Mouse (Mus musculus) bone marrow, adult 2 months (tissue): ENCODE data around the gene Ears2. TPM values are rescaled to one million over a fixed set of nuclear protein-coding genes. Genes with fewer than 3 reads are reported as not detected.

ENCODE experiments used
- H3K27ac ChIP-seq: fragments of 200-500 bp; 2 replicates; pipeline ENCODE4 v1.5.1; 2012; ENCODE audit warnings: low read depth, mild to moderate bottlenecking, control low read depth, inconsistent platforms, low read length; ENCODE audit not compliant: control insufficient read depth, poor library complexity, insufficient read depth
- H3K4me1 ChIP-seq: fragments of 200-500 bp; 2 replicates; pipeline ENCODE4 v1.6.1; 2011; ENCODE audit warnings: low read length; ENCODE audit not compliant: control insufficient read depth, insufficient read depth
- H3K4me3 ChIP-seq: fragments of 200-500 bp; replicated peaks from 2 replicates; pipeline ENCODE3; 2011; ENCODE audit warnings: mild to moderate bottlenecking, low read depth, low read length, control low read depth; ENCODE audit not compliant: control insufficient read depth
- CTCF ChIP-seq: fragments of 200-500 bp; IDR thresholded peaks from 2 replicates; pipeline ENCODE4 v1.5.1; 2011; ENCODE audit warnings: low read length, control low read depth; ENCODE audit not compliant: control insufficient read depth, insufficient read depth
- POLR2A ChIP-seq: fragments of 200-500 bp; IDR thresholded peaks from 2 replicates; pipeline ENCODE4 v1.6.1; 2011; ENCODE audit warnings: low read depth, mild to moderate bottlenecking, control low read depth, low read length, borderline replicate concordance; ENCODE audit not compliant: control insufficient read depth
- WGBS: fragments of 180-500 bp; shearing (Covaris S2); methylation state at CpG from one replicate; pipeline ENCODE4 v1.1.7; 2018; 5-methylcytosine and 5-hydroxymethylcytosine counted together
- polyA plus RNA-seq: library from polyadenylated mRNA; stranded (reverse); fragments of >200 nt; gene quantifications from 2 replicates; pipeline ENCODE4 v1.2.4, GENCODE M21; 2011; ENCODE audit warnings: low replicate concordance; ENCODE audit not compliant: missing spikeins, insufficient read depth, insufficient read length

The Ears2 gene
- polyA plus RNA-seq, 1 experiment: 2.3 TPM

DNA sequence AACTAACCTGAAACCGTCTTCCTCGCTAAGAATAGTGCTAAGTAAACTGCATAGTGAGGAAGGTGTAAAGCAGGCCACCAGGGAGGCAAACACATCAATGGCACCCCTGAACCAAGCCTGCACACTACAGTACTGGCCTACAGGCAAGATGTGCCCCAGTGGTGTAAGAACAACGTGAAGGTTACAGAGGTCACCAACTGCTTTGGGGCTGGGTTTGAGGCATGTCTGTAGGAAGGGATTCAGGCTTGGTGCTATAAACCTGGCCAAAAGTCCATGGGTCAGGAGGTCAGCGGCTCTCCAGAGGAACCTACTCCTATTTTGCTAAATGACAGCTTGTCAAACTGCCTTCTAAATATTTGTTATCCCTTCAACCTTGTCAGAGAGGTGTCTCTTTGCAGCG is 10.4 kb downstream of the Ears2 start:
- Histone ChIP-seq H3K4me3 (no peak overlapping the region), H3K4me1 (no peaks in the 10 kb centered on the region), H3K27ac (no peak overlapping the region)
- 84% methylated on average over 5 of the region's 5 CpGs for WGBS
- TF ChIP-seq CTCF: no peak
- TF ChIP-seq POLR2A: no peak

DNA sequence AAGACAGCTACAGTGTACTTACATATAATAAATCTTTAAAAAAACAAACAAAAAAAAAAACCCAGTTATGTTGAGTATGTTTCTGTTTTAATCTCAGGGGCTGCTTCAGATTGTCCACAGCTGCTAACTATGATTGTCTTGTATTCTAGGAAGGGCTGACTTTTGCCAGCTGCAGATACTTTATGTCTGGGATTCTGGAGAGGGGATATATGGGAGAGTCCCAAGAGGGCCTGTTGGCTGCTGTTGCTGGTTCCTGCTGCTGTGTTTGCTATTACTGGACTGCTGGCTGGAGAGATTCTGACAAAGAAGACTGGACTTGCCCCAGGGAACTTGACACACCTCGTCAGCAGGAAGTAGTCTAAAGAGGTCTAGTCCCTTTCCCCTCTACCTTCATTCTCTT is 16.2 kb downstream of the Ears2 start:
- no peaks in the 10 kb centered on the region; the same call in 1 of the 2 replicates for H3K4me1 ChIP-seq
- H3K4me3 ChIP-seq: no peak overlapping the region
- TF ChIP-seq POLR2A (no peak), CTCF (no peak)
- WGBS: 71% methylated on average over 1 of the region's 1 CpGs
- no peak overlapping the region for H3K27ac ChIP-seq

DNA sequence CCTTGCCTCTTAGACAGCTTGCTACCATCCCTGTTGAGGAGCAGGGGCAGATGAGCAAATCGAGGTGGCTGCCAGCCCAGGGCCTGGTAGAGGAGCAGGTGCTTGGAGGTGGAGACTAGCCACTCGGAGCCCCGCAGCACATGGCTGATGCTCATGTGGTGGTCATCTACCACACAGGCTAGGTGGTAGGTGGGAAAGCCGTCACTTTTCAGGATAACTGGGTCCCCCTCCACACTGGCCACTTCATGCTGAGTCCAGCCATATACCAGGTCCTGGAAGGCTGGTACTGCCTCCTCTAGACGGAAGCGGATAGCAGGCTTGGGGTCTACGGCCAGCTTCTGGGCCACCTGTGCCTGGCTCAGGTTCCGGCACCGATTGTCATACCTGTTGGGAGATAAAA is 18.9 kb downstream of the Ears2 start:
- Histone ChIP-seq H3K4me1 (no peaks in the 10 kb centered on the region; the same call in 1 of the 2 replicates), H3K4me3 (no peak overlapping the region), H3K27ac (no peak overlapping the region)
- TF ChIP-seq CTCF: no peak
- no peak for TF ChIP-seq POLR2A
- 90% methylated on average over 9 of the region's 9 CpGs for WGBS

DNA sequence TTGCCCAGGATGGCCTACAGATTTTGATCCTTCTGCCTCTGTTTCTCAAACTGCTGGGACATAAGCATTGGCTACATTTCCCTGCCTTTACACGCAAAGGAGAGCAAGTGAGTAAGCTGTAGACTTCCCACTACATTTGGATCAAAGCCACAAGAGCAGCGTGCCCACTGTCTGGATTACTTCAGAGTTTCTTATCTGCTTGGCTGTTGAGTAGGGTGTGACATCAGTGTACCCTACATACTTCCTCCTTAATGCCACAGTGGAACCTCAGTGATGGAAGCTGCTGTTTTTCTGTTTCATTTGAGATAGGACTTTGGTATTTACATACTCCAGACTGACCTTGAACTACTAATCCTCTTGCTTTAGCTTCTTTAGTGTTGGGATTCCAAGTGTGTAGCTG is 20.2 kb downstream of the Ears2 start:
- TF ChIP-seq CTCF (no peak), POLR2A (no peak)
- Histone ChIP-seq H3K4me3 (no peak overlapping the region), H3K27ac (no peak overlapping the region), H3K4me1 (no peaks in the 10 kb centered on the region; the same call in 1 of the 2 replicates)
- WGBS: 17% methylated on average over 2 of the region's 2 CpGs

DNA sequence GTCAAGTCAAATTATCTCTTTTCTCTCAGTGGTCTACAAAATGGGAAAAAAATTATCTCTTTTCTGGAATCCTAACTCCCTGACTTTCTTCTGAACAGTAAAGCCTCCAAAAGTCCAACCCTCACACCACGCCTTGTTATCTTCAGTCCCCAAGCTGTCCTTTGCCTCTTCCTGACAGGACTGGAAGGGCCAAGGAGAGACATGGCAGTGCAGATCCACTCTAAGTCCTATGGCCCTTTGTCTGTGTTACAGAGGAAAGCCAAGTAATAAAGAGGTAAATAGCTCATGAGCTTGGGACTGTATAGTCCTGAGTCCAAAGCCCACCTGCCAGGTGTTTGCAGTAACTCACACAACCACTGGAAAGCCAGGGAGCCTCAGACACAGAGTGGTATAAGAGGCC is 21.4 kb downstream of the Ears2 start:
- 63% methylated on average over 1 of the region's 1 CpGs for WGBS
- Histone ChIP-seq H3K4me3 (no peak overlapping the region), H3K27ac (no peak overlapping the region), H3K4me1 (no peaks in the 10 kb centered on the region; the same call in 1 of the 2 replicates)
- TF ChIP-seq CTCF: no peak
- no peak for TF ChIP-seq POLR2A

DNA sequence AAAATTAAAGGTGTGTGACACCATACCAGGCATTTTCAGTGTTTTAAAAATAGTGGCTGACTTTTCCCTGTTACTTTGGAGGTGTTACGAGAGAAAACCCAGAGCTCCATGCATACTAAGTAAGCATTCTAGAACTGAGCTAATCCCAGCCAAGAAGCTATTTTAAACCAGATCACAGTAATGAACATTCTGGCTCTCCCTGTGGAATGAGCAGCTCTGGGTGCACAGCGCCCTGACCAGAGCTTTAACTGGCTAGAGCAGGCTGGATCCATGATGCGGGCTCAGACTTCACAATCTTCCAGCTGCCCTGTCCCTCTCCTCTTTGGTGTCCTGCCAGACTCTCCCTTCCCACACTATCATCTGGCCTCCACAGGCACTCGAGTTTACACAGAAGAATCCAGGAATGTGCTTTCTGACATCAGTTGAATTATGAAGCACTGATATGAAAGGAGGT is 21.9 kb downstream of the Ears2 start:
- TF ChIP-seq CTCF (no peak), POLR2A (no peak)
- Histone ChIP-seq H3K4me1 (no peaks in the 10 kb centered on the region; the same call in 1 of the 2 replicates), H3K4me3 (no peak overlapping the region), H3K27ac (no peak overlapping the region)
- WGBS: 87% methylated on average over 4 of the region's 4 CpGs

DNA sequence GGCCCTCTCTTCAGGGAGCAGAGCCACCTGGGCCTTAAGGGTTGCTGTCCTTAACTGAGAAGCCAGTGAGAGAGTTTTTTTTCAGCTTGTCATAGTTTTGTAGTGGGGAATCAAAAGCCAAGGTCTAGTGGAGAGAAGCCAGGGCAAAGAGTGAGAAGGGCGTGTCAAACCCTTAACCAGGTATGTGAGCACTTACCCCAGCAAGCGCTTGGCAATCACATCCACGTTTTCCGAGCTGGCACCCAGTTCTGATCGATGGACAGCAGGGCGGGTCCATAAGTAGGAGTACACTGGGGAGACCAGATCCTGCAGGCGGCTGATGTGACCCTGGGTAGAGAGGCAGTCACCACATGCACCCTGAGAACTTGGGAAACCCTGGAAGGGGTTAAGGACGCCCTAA is 23.0 kb downstream of the Ears2 start:
- 92% methylated on average over 8 of the region's 8 CpGs for WGBS
- Histone ChIP-seq H3K4me3 (no peak overlapping the region), H3K27ac (no peak overlapping the region), H3K4me1 (no peaks in the 10 kb centered on the region; the same call in 1 of the 2 replicates)
- TF ChIP-seq POLR2A (no peak), CTCF (no peak)

DNA sequence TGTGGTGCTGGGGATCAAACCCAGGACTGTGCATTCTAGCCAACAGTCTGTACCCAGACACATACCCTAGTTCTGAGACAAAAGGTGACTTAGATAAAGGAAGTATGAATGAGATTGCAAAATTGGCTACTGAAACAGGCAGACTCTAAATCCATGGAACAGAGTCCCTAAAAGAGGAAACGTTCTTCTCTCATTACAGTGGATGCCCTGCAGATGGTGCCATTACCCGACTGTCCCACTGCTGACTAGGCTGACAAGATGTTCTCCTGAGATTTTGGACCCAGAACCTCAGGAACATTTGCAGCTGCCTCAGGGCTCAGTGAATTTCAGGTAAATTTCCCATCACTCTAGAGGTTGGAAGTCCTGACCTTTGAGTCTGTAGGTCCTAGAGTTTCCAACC is 32.7 kb downstream of the Ears2 start:
- Histone ChIP-seq H3K27ac (no peak overlapping the region), H3K4me3 (no peak overlapping the region), H3K4me1 (no peaks in the 10 kb centered on the region)
- TF ChIP-seq POLR2A: no peak
- TF ChIP-seq CTCF: peak; percentile 36; the same call in 1 of the 2 replicates
- WGBS: 6% methylated on average over 2 of the region's 2 CpGs

DNA sequence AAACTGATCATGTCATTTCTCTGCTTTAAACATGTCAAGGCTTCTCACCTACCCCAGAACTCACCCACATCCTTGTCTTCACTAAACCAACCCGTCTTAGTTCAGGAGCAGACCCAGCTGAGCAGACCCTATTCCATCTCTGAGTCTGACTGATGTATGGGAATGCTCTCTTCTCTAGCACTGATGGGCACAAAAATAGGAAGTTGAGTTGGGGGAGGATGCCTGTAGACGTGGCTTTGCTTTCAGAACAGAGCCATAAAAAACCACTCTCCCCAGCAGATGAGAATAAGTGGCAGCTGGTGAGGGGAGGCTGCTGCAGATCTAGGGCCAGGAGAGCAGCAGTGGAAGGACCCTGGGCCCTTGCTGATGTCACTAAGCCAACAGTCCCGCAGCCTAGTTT is 33.7 kb downstream of the Ears2 start:
- H3K27ac ChIP-seq: no peak overlapping the region
- H3K4me1 ChIP-seq: no peaks in the 10 kb centered on the region
- TF ChIP-seq CTCF (no peak), POLR2A (no peak)
- H3K4me3 ChIP-seq: no peak overlapping the region
- WGBS: 45% methylated on average over 3 of the region's 3 CpGs
